Mouse (Mus musculus): ENCODE results near the gene Cdyl2.

Gene Cdyl2

DNA sequence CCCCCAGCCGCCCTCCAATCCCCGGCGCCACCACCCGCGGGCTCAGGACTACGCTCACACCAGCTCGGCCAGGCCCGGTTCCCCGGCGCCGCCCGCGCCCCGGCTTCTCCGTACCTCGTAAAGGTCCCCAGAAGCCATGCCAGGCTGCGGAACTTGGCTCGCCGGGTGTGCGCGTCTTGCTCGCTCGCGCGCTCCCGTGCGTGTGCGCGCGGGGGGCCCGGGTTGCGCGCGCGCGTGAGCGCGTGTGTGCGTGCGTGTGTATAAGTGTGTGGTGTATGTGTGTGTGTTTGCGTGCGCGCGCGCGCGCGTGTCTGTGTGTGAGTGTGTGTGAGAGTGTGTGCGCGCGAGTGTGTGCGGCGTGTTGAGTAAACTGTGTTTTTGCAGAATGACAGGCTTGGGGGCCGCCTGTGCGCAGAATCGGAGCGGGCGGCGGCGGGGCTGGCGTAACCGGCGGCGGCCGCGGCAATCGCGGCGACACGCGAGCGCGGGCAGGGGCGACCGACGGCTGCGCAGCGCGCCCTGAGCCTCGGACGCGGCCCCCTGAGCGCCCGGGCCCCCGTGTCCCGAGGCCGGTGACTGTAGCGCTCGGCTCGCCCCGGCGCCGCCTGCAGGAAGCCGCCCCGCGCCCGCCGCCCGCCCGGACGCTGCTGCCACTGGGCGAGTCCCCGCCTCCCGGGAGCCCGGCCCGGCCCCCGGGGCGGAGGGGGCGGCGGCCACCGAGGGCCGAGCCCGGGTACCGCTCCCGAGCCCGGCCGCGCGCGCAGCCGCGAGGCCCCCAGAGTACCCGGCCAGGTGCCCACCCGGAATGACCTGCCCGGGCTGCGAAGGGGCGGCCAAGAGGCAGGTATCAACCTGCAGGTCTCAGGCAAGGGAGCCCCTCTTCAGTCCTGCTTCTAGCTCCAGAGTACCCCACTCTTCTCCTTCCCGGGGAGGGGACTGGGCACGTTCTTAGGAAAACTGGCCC lies at the start of gene Cdyl2:
Gene Cdyl2, minus strand, starts transcription at position 308 of the 964 bp plus-strand sequence.
- peak; percentile 90 for DNase-seq

DNA sequence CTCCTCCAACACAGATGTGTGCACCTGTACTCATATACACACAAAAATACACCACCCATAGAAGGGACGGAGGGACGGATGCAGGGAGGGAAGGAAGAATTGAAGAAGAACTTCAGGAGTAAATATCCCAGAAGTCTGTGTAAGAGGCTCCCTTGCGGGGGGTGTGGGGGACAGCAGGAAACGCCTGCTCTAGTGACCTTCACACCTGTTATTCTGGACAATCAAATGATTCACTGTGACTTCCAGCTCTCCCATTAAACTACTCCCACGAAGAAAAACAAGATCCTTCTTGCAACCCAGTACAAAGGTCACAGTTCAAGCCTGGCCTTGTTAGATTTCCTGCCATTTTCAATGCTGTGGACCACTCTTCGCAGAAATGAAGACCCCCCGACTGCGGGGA lies 47.8 kb upstream of the Cdyl2 start:
- DNase-seq: no peak

DNA sequence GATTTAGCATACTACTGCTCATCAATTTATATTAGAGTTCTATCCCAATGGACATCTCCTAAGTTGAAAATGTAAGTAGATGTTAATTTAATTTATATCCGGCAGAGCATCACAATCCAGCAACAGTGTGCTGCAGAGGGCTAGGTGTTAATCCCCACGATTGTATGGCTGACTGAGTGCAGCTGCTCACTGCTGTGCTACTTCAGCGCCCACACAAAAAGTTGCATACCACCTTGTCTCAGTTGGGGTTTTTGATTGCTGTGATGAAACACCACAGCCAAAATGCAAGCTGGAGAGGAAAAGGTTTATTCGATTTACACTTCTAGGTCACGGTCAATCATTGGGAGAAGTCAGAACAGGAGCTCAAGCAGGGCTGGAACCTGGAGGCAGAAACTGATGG lies 41.4 kb upstream of the Cdyl2 start:
- no peak for DNase-seq

DNA sequence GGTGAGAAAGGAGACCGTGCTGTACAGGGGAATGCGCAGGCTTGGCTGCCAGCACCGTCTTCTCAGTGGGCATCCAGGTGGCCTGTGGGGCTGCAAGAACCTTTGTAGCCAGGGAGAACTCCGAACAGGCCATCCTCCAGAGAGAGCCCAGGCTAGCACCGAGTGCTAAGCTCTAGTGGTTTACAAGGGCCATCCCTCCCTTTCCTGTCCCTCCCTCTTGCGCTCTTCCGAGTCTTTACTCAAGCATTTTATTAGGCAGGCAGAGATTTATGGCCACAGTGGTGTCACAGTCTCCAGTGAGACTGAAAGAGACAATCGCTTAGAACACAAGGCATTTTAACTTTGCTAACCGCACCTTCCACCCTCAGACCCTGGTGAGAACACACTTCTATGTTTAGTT lies 39.9 kb upstream of the Cdyl2 start:
- peak; percentile 32 for DNase-seq

DNA sequence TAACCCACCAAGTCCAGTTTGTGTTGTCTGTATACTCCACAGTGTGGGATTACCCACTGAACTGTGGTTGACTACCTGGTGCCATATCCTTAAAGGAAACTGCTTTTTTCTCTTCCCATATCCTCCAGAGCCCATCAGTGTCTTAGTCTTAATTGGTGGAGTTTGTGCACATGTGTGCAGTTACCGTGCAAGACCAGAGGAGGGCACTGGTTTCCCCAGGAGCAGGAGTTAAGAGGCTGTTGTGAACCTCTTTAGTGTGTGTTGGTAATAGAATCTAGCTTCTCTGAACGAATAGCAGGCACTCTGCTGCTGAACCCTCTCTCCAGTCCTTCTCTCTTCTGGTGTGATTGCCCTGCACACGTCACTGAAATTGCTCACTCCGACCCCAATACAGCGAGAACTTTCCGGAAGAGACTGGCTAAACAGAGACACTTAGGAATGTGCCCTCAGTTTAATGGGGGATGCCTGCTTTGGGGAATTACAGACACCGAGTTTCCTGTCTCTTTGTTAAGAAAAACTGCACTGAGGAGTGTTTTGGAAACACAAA lies 39.1 kb upstream of the Cdyl2 start:
- DNase-seq: peak; percentile 41

DNA sequence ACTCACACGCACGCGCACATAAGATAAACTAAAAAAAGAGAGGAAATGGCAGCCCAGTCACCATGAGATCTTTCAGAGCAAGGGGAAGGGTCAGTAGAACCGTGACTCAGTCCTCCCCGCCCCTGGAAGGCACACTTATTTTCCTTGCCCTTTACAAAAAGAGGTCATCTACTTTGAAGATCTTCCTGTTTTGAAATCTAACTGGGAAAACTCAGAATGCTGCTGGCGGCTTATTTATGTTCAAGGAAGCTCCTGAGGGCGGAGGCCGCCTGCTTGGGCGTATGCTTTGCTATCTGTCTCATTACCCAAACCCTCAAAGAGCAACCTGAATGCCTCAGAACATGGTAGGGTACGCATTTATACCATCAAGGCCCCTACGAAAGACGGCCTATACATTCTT lies 38.0 kb upstream of the Cdyl2 start:
- peak; percentile 56 for DNase-seq

DNA sequence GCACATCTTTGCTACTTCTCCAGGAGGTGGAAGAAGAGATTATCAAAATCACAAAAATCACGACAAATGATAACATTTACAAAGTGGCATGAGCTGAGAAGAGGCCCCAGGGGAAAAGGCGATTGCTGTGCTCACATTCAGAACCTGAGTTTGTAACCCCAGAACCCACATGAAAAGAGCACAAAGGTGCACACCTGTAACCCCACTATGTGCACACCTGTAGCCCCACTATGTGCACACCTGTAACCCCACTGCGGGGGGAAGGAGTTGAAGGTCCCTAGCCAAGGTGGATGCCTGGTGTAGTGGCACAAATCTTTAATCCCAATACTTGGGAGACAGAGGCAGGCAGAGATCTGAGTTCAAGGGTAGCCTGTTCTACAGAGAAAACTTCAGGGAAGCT lies 23.4 kb upstream of the Cdyl2 start:
- DNase-seq: no peak

DNA sequence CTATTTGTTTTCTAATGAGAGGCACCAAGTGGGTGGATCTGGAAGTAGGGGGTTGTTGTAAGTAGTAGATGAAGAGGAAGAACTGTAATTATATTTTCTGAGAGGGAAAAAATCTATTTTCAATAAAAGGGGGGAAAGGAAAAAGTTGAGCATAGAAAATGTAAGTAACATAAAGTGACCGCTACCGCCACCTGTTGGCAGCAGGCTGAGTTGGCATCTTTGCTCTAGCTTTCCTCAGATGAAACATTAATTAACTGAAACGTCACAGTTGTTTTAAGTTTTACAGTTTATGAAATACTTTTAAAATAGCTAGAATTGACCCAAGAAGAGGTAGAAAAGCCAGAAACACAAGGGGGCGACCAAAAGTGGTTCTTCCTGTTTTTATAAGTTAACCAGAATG lies 22.8 kb upstream of the Cdyl2 start:
- peak; percentile 50 for DNase-seq

DNA sequence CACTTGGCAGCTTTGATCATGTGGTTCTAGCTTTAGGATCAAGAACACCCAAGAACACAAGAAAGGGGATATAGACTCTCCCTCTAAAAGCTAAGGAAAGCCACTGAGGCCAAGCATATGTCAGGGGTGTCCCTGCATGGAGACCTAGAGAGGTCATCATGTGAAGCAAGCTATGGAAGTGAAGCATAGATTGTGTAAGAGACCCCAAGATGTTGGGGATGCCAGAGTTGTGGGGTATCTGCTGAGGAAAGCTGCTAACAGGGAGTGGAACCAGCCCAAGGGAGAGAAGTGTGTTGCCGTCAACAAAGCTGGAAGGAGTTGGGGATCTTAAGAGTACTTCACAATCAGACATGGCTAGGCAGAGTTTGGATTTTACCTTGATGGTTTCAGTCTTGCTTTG lies 7.9 kb upstream of the Cdyl2 start:
- DNase-seq: no peak

DNA sequence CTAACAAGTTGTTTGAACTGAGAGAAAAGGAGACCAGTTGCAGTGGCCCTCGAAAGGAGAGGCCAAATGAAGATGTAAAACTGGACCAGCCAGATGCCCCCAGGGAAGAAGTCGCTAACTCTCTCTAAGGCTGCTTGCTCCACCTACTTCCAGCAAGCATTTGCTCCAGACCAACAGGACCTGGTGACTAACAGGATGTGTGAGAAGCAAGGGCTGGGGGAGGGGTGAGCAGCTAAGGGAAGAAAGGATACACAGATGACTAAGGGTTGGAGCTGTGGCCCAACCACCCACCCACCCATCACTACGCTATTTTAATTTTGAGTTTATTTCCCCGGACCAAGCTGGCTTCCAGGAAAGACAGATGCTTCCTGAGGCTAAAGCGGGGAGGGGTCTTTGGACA lies 2.5 kb upstream of the Cdyl2 start:
- peak; percentile 19 for DNase-seq

DNA sequence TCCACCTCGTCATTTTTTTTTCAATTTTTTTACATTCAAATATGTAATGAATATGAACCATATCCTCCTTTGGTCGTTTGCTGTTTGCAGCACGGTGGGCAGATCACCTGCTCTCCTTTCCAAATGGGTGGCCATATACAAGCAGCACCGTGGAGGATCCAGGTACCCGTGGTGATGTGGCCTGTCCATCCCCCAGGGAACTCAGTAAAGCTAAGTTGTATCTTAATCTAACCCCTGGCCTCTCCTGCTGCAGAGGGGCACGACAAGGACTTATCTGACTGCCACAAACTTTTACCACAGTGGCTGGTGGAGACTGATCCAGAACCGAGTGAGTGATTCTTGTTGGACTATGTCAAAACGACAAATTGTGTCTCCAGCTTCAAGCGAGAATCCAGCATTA lies 1.4 kb upstream of the Cdyl2 start:
- no peak for DNase-seq

DNA sequence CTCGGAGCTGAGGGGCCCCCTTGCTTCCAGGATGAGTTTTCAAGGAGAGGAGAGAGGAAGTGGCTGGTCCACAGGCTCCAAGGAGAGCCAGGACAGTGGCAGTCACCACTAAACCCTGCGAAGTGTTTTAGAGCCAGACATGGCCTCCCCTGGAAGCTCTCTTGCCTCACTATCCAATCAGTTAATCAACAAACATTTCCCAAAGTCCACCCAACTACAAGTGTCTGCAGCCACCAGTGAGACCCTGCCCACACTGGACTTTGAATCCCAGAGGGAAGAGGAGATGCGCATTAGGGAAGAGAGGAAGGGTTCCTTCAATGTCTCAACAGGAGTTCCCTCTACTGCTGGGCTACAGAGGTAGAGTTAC lies 840 bp upstream of the Cdyl2 start:
- no peak for DNase-seq

DNA sequence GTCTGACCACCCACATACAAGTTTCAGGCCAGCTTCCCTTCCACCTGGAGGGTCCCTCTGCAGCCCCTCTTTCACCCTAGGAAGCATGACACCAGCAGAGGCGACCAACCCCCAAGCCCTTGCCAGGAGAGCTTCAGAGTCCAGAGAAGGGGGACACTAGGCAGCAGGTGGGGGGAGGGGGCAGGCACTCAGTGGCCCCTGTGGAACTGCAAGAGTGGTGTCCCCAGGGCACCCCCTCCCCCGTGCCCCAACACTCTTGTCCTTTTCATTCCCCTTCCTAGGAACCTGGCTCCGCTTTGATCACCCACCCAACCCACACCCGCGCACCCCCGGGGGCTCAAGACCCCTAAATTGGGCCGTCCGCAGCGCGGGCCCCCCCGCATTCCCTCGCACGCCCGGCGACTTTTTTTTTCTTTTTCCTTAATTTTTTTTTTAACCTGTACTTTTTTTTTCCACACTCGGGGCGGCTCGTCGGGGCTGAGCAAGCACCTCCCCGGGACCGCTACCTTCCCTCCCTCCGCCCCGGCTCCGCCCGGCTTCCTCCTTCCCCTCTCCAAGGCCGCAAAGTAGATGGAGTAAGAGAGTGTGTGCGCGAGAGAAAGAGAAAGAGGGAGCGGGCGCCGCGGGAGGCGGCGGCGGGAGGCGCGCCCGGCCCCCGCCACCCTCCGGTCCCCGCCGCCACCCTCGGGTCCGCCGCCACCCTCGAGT lies 661 bp downstream of the Cdyl2 start:
- no peak for DNase-seq

DNA sequence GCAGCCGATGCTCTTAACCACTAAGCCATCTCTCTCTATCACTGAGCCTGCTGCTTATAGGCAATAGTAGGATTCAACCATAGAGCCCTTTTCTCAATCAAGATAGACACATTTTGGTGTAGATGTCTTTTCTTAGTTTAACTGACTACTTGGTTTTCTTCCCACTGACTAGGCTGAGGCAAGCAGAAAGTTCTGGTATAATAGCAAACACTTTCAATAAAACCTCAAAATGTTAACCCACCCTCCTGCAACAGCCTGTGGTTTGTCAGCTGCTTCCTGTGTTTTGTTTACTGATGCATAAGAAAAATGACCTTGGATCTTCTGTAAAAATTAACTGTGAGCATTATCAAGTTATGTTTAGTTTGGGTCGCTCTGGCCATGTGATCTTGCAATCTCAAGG lies 11.3 kb downstream of the Cdyl2 start:
- no peak for DNase-seq

DNA sequence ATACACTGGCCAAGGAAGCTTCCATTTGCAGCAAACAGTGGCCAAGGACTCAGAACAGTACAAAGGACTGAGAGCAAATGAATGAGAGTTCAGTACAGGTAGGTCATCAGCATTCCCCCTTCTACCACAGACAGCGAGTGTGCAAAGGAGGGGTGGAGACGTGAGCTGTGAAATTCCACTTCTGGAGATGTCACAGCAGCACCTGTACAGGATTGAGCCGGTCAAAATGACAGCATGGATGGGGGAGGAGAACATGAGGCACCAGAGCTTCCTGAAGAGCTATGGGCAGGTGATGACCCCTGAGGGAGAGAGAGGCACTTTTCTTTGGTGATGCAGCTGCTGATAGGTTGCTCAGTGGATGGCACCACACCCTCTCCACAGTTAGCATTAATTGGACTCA lies 25.3 kb downstream of the Cdyl2 start:
- no peak for DNase-seq

DNA sequence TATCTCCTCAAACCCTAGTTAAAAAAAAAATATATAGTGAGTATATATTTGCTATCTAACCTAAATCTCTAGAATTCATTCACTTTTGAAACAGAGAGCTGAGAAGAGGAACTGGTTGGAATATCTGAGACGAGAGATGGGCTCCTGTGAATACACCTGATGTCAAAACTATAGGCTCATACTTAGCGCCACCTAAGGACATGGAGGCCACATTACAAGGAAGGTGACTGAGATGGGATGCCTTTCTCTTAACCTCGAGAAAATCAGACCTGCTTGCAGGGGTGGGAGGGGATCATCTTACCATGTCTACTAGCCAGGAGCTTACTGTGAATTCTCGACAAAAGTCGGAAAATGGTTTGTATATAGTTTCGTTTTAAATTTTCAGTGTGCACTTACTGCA lies 30.3 kb downstream of the Cdyl2 start:
- no peak for DNase-seq

DNA sequence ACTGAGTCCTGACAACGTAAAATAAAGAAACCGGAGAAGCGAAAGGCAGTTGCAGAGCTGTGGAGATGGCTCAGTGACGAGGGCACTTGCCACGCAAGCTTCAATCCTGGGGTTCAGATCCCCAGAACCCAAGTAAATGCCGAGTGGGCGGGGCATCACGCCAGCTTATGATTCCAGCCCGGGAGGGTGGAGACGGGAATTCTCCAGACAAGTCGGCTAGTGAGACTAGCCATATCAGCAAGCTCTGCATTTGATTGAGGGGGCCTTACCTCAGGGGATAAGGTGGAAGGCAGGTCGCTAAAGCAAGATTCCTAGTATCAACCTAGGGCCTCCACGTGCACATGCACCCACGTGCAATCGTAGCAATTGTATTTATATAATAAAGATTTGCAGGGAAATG lies 39.9 kb downstream of the Cdyl2 start:
- DNase-seq: no peak

DNA sequence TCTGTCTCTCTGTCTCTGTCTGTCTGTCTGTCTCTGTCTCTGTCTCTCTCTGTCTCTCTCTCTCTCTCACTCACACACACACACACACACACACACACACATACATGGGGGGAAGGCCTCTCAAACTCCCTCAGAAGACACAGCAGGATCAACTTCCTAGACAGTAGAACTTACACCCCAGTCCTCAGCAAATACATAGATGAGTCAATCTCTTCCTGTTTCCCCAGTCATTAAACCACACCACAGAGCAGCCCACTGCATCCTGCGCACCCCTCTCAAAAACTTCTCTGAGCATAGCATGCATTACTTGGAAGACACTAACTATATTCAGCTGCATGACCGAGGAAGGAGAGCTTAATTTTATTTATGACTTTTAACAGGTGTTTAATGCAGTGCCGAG lies 43.0 kb downstream of the Cdyl2 start:
- DNase-seq: no peak

DNA sequence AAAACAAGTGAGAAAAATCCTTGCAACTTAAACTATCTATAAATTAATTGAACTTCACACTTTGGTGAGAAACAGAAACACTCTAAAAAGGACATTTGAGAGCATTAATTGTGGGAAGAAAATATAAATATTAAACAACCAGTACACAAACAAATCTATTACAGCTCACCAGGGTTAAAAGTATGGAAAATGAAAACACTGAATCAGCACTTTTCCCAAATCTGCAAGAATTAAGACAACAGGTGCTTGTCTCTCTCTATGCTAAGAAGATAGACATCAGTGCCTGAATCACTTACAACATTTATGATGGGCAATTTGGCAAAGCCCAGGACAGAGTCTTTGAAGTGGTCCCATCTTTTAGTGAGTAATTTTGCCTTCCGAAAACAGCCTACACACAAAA lies 56.6 kb downstream of the Cdyl2 start:
- no peak for DNase-seq

DNA sequence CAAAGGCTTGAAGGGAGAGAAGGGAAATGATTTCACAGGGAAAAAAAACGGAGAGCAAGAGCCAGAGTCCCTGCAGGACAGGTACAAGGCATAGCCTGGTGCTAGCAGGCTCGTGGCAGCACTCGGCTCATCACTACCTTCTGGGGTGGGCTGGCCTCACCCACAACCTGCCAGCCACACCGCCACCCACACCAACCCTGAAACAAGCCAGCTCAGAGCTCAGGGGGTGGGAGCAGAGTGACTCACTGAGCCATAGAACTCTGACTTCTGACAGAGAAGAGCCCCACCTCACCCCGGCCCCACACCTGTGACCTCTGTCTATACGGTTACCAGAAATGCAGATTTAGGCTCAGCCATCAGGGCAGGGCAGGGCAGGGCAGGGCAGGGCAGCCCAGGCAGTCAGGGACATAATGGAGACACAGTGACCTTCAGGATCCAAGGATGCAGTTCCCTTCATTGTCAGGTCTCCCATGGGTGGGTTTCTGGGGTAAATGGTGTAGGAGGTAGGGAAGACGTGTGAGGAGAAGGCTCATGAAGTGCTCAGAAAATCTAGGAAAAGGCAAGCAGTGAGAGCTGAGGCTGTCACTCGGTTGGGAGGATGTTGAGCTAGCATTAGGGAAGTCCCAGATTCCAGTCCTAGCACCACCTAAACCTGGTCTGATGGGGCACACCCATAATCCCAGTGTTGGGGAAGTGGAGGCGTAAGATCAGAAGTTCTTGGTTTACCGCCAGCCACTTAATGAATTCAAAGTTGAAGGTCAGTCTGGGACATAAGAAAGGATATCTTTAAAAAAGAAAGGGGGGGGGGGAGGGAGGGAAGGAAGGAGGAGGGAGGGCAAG lies 58.6 kb downstream of the Cdyl2 start:
- DNase-seq: no peak

DNA sequence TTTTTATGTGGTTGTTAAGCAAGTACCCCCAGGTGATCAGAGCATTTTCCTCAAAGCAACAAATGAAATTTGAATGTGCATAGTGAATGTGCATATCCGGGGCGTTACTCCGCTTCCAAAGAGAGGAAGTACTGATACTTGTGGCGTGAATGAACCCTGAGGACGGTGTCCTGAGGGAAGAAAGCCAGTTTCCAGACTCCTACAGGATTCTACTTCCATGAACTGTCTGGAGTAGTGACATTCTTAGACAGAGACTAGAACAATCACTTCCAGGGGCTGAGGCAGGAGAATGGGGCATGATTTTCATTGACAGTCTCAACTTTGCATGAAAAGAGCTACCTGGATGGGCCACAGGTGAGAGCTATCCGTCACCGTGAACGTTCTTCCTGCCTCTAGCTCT lies 59.3 kb downstream of the Cdyl2 start:
- no peak for DNase-seq

DNA sequence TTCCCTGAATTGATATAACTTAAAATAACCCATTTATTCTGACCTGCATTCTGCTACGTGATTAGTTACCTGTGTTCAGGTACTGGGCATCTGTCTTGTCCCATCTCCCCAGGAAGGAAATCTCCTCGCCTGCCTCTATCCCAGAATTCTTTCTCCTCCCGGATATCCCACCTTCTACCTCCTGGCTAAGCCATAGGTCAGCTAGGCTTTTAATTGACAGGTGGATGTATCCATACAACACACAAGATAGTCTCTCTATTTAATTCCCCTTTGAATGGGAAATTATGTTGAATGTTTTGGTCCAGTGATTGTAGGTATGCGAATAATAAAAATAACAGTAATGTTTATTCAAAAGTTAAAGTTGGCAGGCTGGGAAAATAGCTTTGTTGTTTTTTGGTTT lies 59.7 kb downstream of the Cdyl2 start:
- DNase-seq: no peak

DNA sequence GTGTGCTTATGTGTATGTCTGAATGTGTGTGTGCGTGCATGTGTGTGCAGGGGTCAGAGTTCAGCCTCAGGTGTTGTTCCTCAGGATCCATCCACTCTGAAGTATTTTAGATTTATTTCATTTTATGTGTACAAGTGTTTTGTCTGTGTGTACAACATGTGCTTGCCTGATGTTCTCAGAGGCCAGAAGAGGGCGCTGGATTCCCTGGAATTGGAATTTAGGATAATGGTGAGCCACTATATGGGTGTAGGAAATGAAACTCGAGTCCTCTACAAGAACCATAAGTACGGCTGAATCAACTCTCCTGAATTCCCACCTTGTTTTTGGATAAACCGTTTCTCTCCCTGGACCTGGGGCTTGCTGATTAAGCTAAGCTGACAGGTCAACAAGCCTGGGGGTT lies 61.2 kb downstream of the Cdyl2 start:
- peak; percentile 12 for DNase-seq

Measured in kidney, postnatal 14 days (tissue).